Mouse (Mus musculus) ES-E14 (cell line): ENCODE measurements at regions not wholly inside any gene's neighbourhood (a gene's known extent, or its start where the extent isn't known, plus 50 kb on each side); places are given as distances from the start of the nearest gene placed in this dataset.

ENCODE experiments used
- CHD2 ChIP-seq: IDR thresholded peaks from 2 replicates; pipeline ENCODE4 v1.6.1; 2014; ENCODE audit warnings: mild to moderate bottlenecking, low read depth, low read length, inconsistent platforms
- HCFC1 ChIP-seq: IDR thresholded peaks from 2 replicates; pipeline ENCODE4 v1.6.1; 2012; ENCODE audit warnings: low read length, inconsistent platforms, borderline replicate concordance; ENCODE audit not compliant: insufficient read depth
- ZNF384 ChIP-seq: IDR thresholded peaks from 2 replicates; pipeline ENCODE4 v1.6.1; 2012; ENCODE audit warnings: low read depth, low read length, inconsistent platforms

- TF ChIP-seq ZNF384: no peak
- TF ChIP-seq HCFC1: no peak
- no peak for TF ChIP-seq CHD2
Measured at GRCm38 (mm10) chr12:71397456-71397855, 87.8 kb downstream of the Dact1 start.
